Mouse (Mus musculus) embryonic facial prominence, embryonic 14.5 days (tissue): ENCODE results near the gene Rapgef6. TPM values are rescaled to one million over a fixed set of nuclear protein-coding genes. Genes with fewer than 3 reads are reported as not detected.

Experiments used
- ATAC-seq: fragments of 200-750 bp; cut with Nextera tagmentation; 2 replicates; pipeline ENCODE4 v1.8.0; 2017; ENCODE audit warnings: low read depth, moderate number of reproducible peaks, moderate TSS enrichment
- DNase-seq: peaks from one replicate; pipeline ENCODE4 v3.0.0-alpha.2; 2015; ENCODE audit warnings: low spot score
- H3K27ac ChIP-seq: fragments of 300-500 bp; sonication (generic); replicated peaks from 2 replicates; pipeline ENCODE4 v1.5.1; 2014; ENCODE audit warnings: low read depth, mild to moderate bottlenecking, low read length, moderate library complexity
- H3K27me3 ChIP-seq: fragments of 300-500 bp; sonication (generic); replicated peaks from 2 replicates; pipeline ENCODE4 v1.6.1; 2014; ENCODE audit warnings: low read length; ENCODE audit not compliant: control insufficient read depth, insufficient read depth
- H3K36me3 ChIP-seq: fragments of 300-500 bp; sonication (generic); 2 replicates; pipeline ENCODE4 v1.6.1; 2014; ENCODE audit warnings: low read length, mixed read lengths; ENCODE audit not compliant: control insufficient read depth, insufficient read depth
- H3K4me1 ChIP-seq: fragments of 300-500 bp; sonication (generic); 2 replicates; pipeline ENCODE4 v1.6.1; 2014; ENCODE audit warnings: antibody characterized with exemption, low read length; ENCODE audit not compliant: control insufficient read depth, insufficient read depth
- H3K4me2 ChIP-seq: fragments of 300-500 bp; sonication (generic); 2 replicates; pipeline ENCODE4 v1.6.1; 2014; ENCODE audit warnings: low read depth, mild to moderate bottlenecking, low read length, moderate library complexity, mixed read lengths
- H3K4me3 ChIP-seq: fragments of 300-500 bp; sonication (generic); 2 replicates; pipeline ENCODE4 v1.5.1; 2014; ENCODE audit warnings: low read depth, mild to moderate bottlenecking, low read length
- H3K9ac ChIP-seq: fragments of 300-500 bp; sonication (generic); 2 replicates; pipeline ENCODE4 v1.6.1; 2014; ENCODE audit warnings: low read depth, mild to moderate bottlenecking, low read length, moderate library complexity, mixed read lengths
- H3K9me3 ChIP-seq: fragments of 300-500 bp; sonication (generic); 2 replicates; pipeline ENCODE4 v1.6.1; 2016; ENCODE audit warnings: low read length; ENCODE audit not compliant: control insufficient read depth
- WGBS: fragments of 180-500 bp; shearing (Covaris S2); extraction: QIAGEN DNeasy Blood & Tissue Kit; methylation state at CpG from one replicate; pipeline ENCODE4 v1.1.7; 2014; 5-methylcytosine and 5-hydroxymethylcytosine counted together
- polyA plus RNA-seq: library from polyadenylated mRNA; unstranded; fragments of >200 nt; fragmentation: Nextera tagmentation; extraction: Ambion mirVana; gene quantifications from 2 replicates; pipeline ENCODE4 v1.2.1, GENCODE M21; 2014

Rapgef6 gene
- 24.0 and 27.1 TPM in 2 replicates for polyA plus RNA-seq

- DNase-seq (peak; percentile 98), ATAC-seq (peak; percentile 97)
- WGBS = under 1% methylated on average over 65 of the region's 73 CpGs
- Histone ChIP-seq H3K27ac (peak within 1 kb of the TSS; percentile 98), H3K36me3 (no peaks in the 10 kb centered on the region), H3K9ac (peak within 1 kb of the TSS; percentile 89), H3K9me3 (no peaks in the 10 kb centered on the region), H3K4me3 (peak within 1 kb of the TSS; percentile 85), H3K4me1 (peaks cover 16% of the 10 kb centered on the region), H3K4me2 (peak within 1 kb of the TSS; percentile 71), H3K27me3 (no peaks in the 10 kb centered on the region)
These were observed at the start of gene Rapgef6 for GRCm38 (mm10) chr11:54522529-54523430. Gene Rapgef6, plus strand, starts transcription at chr11:54522847.

- WGBS = 93% methylated on average over 1 of the region's 1 CpGs
- Histone ChIP-seq H3K4me3 (no peak overlapping the region), H3K36me3 (peaks cover 23% of the 10 kb centered on the region), H3K27me3 (no peaks in the 10 kb centered on the region), H3K4me1 (no peaks in the 10 kb centered on the region), H3K4me2 (no peak overlapping the region), H3K27ac (no peak overlapping the region), H3K9me3 (no peaks in the 10 kb centered on the region), H3K9ac (no peak overlapping the region)
- ATAC-seq (no peak), DNase-seq (no peak)
These were observed 44.2 kb upstream of the Rapgef6 start for GRCm38 (mm10) chr11:54478414-54478813.

GRCm38 (mm10) chr11:54486041-54486440 is 36.6 kb upstream of the Rapgef6 start:
- H3K4me2 ChIP-seq = no peak overlapping the region
- H3K27me3 ChIP-seq = no peaks in the 10 kb centered on the region
- DNase-seq (no peak), ATAC-seq (no peak)
- H3K9me3 ChIP-seq = no peaks in the 10 kb centered on the region
- H3K36me3 ChIP-seq = peaks cover 9% of the 10 kb centered on the region; the same call in 1 of the 2 replicates
- no peak overlapping the region for H3K27ac ChIP-seq
- WGBS = 89% methylated on average over 3 of the region's 3 CpGs
- H3K4me3 ChIP-seq = no peak overlapping the region
- H3K9ac ChIP-seq = no peak overlapping the region
- no peaks in the 10 kb centered on the region for H3K4me1 ChIP-seq

GRCm38 (mm10) chr11:54491946-54492558 is 30.6 kb upstream of the Rapgef6 start:
- H3K9me3 ChIP-seq = no peaks in the 10 kb centered on the region
- 88% methylated on average over 1 of the region's 1 CpGs for WGBS
- ATAC-seq (no peak), DNase-seq (peak; percentile 51)
- peaks cover 22% of the 10 kb centered on the region for H3K36me3 ChIP-seq
- H3K4me3 ChIP-seq = no peak overlapping the region
- no peak overlapping the region for H3K27ac ChIP-seq
- no peaks in the 10 kb centered on the region for H3K27me3 ChIP-seq
- no peaks in the 10 kb centered on the region for H3K4me1 ChIP-seq
- H3K4me2 ChIP-seq = no peak overlapping the region
- H3K9ac ChIP-seq = no peak overlapping the region

GRCm38 (mm10) chr11:54492559-54492958 is 30.1 kb upstream of the Rapgef6 start:
- H3K4me3 ChIP-seq = no peak overlapping the region
- no peak for ATAC-seq
- H3K9me3 ChIP-seq = no peaks in the 10 kb centered on the region
- H3K4me2 ChIP-seq = no peak overlapping the region
- DNase-seq = peak; percentile 47
- H3K4me1 ChIP-seq = no peaks in the 10 kb centered on the region
- peaks cover 22% of the 10 kb centered on the region for H3K36me3 ChIP-seq
- no peaks in the 10 kb centered on the region for H3K27me3 ChIP-seq
- H3K27ac ChIP-seq = no peak overlapping the region
- no peak overlapping the region for H3K9ac ChIP-seq
- WGBS = 78% methylated on average over 4 of the region's 4 CpGs

- H3K4me2 ChIP-seq = no peak overlapping the region
- no peaks in the 10 kb centered on the region for H3K27me3 ChIP-seq
- no peak overlapping the region for H3K9ac ChIP-seq
- 80% methylated on average over 5 of the region's 5 CpGs for WGBS
- H3K27ac ChIP-seq = no peak overlapping the region
- no peaks in the 10 kb centered on the region for H3K9me3 ChIP-seq
- DNase-seq (no peak), ATAC-seq (no peak)
- H3K4me3 ChIP-seq = no peak overlapping the region
- no peaks in the 10 kb centered on the region for H3K4me1 ChIP-seq
- H3K36me3 ChIP-seq = peaks cover 41% of the 10 kb centered on the region
These were observed 22.8 kb upstream of the Rapgef6 start for GRCm38 (mm10) chr11:54499838-54500237.

GRCm38 (mm10) chr11:54502546-54503245 is 20.0 kb upstream of the Rapgef6 start:
- Histone ChIP-seq H3K4me2 (no peak overlapping the region), H3K27me3 (no peaks in the 10 kb centered on the region), H3K4me1 (no peaks in the 10 kb centered on the region), H3K9ac (no peak overlapping the region), H3K27ac (no peak overlapping the region), H3K4me3 (no peak overlapping the region), H3K9me3 (no peaks in the 10 kb centered on the region), H3K36me3 (peaks cover 51% of the 10 kb centered on the region)
- 81% methylated on average over 4 of the region's 4 CpGs for WGBS
- ATAC-seq (no peak), DNase-seq (no peak)

GRCm38 (mm10) chr11:54513584-54513983 is 9.1 kb upstream of the Rapgef6 start:
- ATAC-seq = no peak

More at GRCm38 (mm10) chr11:54513584-54513983, 9.1 kb upstream of the Rapgef6 start:
- no peak overlapping the region for H3K4me2 ChIP-seq
- H3K27me3 ChIP-seq = no peaks in the 10 kb centered on the region
- no peaks in the 10 kb centered on the region for H3K9me3 ChIP-seq
- no peak overlapping the region for H3K4me3 ChIP-seq
- H3K36me3 ChIP-seq = peaks cover 24% of the 10 kb centered on the region
- DNase-seq = no peak
- no peaks in the 10 kb centered on the region for H3K4me1 ChIP-seq
- no peak overlapping the region for H3K9ac ChIP-seq
- no peak overlapping the region for H3K27ac ChIP-seq
